Mouse (Mus musculus): ENCODE results near the gene Mipep. TPM values are rescaled to one million over a fixed set of nuclear protein-coding genes. Genes with fewer than 3 reads are reported as not detected.

Mipep gene
- polyA plus RNA-seq, 1 experiment from 2014 or later, result 22.0 TPM

DNA sequence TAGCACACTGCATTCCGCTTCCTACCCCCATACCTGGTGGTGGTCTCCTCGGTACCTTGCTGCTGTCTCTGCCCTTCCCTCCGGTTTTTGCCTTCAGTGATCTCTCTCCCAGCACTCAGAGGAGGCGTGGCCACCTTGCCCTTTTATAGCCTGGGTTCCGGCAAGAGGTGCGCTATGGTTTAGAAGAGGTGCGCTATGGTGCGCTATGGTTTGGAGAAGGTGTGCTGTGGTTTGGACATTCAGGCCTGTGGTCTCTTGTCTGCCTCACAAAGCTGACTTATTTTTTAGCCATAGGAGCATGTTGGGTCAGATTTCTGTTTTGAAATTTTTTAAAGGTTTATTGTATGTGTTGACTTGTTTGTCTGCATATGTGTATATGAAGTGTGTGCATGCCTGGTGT lies 25.5 kb downstream of the Mipep start:
- Histone ChIP-seq H3K36me3 (peaks cover 7% of the 10 kb centered on the region; the same call in 1 of the 2 replicates), H3K4me2 (replicated peaks) (no peak overlapping the region), H3K4me3 (no peak overlapping the region), H3K27me3 (no peaks in the 10 kb centered on the region), H3K27ac (replicated peaks) (no peak overlapping the region), H3K4me1 (no peaks in the 10 kb centered on the region), H3K9me3 (no peaks in the 10 kb centered on the region), H3K9ac (replicated peaks) (no peak overlapping the region)
- ATAC-seq (replicated peaks), result no peak
- 91% methylated on average over 8 of the region's 8 CpGs for WGBS

DNA sequence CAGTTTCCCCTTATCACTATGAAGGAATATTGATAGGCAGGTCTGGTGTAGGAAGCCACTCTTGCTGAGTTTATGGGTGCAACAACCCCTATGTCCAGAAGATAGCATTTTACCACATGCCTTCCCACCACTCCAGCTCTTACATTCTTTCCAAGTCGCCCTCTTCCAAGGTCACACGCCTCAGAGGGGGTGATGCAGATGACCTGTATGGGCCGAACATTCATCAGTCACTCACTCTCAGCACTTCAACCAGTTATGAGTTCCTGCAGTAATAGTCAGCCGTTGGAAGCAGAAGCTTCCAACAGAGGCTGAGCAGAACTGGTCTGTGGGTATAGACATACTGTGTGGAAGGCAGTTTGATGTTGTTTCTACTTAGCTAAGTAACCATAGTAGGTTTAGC lies 27.2 kb downstream of the Mipep start:
- peaks cover 14% of the 10 kb centered on the region; the same call in 1 of the 2 replicates for H3K36me3 ChIP-seq
- H3K9me3 ChIP-seq, result no peaks in the 10 kb centered on the region
- H3K4me2 ChIP-seq (replicated peaks), result no peak overlapping the region
- no peak overlapping the region for H3K4me3 ChIP-seq
- no peak overlapping the region for H3K27ac ChIP-seq (replicated peaks)
- no peak for ATAC-seq (replicated peaks)
- WGBS, result 97% methylated on average over 4 of the region's 4 CpGs
- H3K9ac ChIP-seq (replicated peaks), result no peak overlapping the region
- H3K27me3 ChIP-seq, result no peaks in the 10 kb centered on the region
- H3K4me1 ChIP-seq, result no peaks in the 10 kb centered on the region

GRCm38 (mm10) chr14:60815098-60815497 lies 30.7 kb downstream of the Mipep start:
- Histone ChIP-seq H3K27ac (replicated peaks) (no peak overlapping the region), H3K4me1 (no peaks in the 10 kb centered on the region), H3K9me3 (no peaks in the 10 kb centered on the region), H3K36me3 (peaks cover 14% of the 10 kb centered on the region; the same call in 1 of the 2 replicates), H3K4me3 (no peak overlapping the region), H3K27me3 (no peaks in the 10 kb centered on the region), H3K4me2 (replicated peaks) (no peak overlapping the region), H3K9ac (replicated peaks) (no peak overlapping the region)
- no peak for ATAC-seq (replicated peaks)
- 84% methylated on average over 5 of the region's 5 CpGs for WGBS

- Histone ChIP-seq H3K4me2 (replicated peaks) (no peak overlapping the region), H3K36me3 (peaks cover 8% of the 10 kb centered on the region; the same call in 1 of the 2 replicates), H3K4me1 (no peaks in the 10 kb centered on the region), H3K9me3 (no peaks in the 10 kb centered on the region), H3K27ac (replicated peaks) (no peak overlapping the region), H3K27me3 (no peaks in the 10 kb centered on the region), H3K4me3 (no peak overlapping the region), H3K9ac (replicated peaks) (no peak overlapping the region)
- ATAC-seq (replicated peaks), result no peak
- WGBS, result 70% methylated on average over 5 of the region's 5 CpGs
These were observed 33.7 kb downstream of the Mipep start for GRCm38 (mm10) chr14:60818045-60818444.

GRCm38 (mm10) chr14:60830096-60830495 lies 45.7 kb downstream of the Mipep start:
- Histone ChIP-seq H3K36me3 (peaks cover 28% of the 10 kb centered on the region), H3K9ac (replicated peaks) (no peak overlapping the region), H3K9me3 (no peaks in the 10 kb centered on the region), H3K4me3 (no peak overlapping the region), H3K4me2 (replicated peaks) (no peak overlapping the region), H3K27me3 (no peaks in the 10 kb centered on the region), H3K4me1 (no peaks in the 10 kb centered on the region), H3K27ac (replicated peaks) (no peak overlapping the region)
- ATAC-seq (replicated peaks), result no peak
- 92% methylated on average over 2 of the region's 2 CpGs for whole genome bisulfite sequencing

DNA sequence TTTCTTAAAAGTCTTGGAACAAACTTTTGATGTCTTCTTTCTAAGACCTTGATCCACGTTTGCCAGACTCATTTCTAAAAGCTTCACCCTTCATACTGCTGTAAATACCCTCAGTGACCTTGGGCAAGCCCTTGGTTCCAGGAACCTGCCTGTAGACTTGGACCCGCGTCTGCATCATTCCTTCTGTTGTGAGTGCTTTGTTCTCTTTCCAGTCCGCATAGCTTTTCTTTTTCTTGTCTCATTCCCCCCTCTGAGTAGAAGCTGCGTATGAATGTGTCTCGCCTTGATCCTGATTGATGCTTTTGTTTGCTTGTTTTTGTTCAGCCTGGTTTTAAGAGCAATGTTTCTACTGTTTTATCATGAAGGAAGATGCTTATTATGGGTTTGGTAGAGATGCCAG lies 52.3 kb downstream of the Mipep start:
- Histone ChIP-seq H3K4me1 (peaks cover 3% of the 10 kb centered on the region; the same call in 1 of the 2 replicates), H3K36me3 (peaks cover 12% of the 10 kb centered on the region), H3K4me2 (replicated peaks) (no peak overlapping the region), H3K27me3 (no peaks in the 10 kb centered on the region), H3K27ac (replicated peaks) (no peak overlapping the region), H3K9me3 (no peaks in the 10 kb centered on the region), H3K4me3 (no peak overlapping the region), H3K9ac (replicated peaks) (no peak overlapping the region)
- 15% methylated on average over 6 of the region's 6 CpGs for WGBS
- no peak for ATAC-seq (replicated peaks)

GRCm38 (mm10) chr14:60839654-60840053 lies 55.3 kb downstream of the Mipep start:
- 88% methylated on average over 8 of the region's 8 CpGs for WGBS
- Histone ChIP-seq H3K4me1 (peaks cover 3% of the 10 kb centered on the region; the same call in 1 of the 2 replicates), H3K27me3 (no peaks in the 10 kb centered on the region), H3K9me3 (no peaks in the 10 kb centered on the region), H3K4me3 (no peak overlapping the region), H3K9ac (replicated peaks) (no peak overlapping the region), H3K4me2 (replicated peaks) (no peak overlapping the region), H3K36me3 (peaks cover 3% of the 10 kb centered on the region; the same call in 1 of the 2 replicates), H3K27ac (replicated peaks) (no peak overlapping the region)
- no peak for ATAC-seq (replicated peaks)

DNA sequence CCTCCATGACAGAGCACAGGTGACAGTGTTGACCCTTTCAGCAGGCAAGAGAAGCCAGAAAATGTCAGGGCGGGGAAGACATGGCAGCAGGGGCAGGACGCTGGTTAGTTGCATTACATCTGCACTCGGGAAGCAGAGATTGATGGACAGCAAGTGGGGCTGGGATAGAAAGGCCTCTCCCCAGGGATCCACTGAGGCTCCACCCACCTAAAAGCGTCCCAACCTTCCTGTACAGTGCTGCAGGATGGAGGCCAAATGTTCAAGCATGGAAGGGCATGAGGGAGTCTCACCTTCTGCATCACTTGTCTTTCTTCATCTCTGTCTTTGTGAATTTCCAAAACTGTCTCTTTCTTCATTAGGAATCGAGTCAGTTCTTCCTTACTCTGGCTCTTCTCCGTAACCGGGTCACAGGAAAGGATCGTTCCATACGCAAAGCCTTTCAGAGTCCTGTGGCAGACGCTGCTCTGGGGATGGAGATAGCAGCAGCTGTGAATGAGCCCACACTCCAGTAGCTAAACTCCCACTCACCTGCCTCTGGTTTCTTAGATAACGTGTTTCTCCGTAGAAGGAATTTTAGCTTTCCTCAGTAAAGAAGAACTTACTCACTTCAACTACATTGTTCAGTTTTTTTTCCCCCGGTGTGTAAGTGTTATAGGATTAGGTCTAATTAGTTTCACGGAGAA lies 57.7 kb downstream of the Mipep start:
- no peaks in the 10 kb centered on the region for H3K9me3 ChIP-seq
- 59% methylated on average over 14 of the region's 14 CpGs for WGBS
- peaks cover 9% of the 10 kb centered on the region for H3K36me3 ChIP-seq
- no peak overlapping the region for H3K9ac ChIP-seq (replicated peaks)
- H3K27me3 ChIP-seq, result no peaks in the 10 kb centered on the region
- no peaks in the 10 kb centered on the region for H3K4me1 ChIP-seq
- H3K4me3 ChIP-seq, result no peak overlapping the region
- no peak for ATAC-seq (replicated peaks)
- H3K4me2 ChIP-seq (replicated peaks), result no peak overlapping the region
- no peak overlapping the region for H3K27ac ChIP-seq (replicated peaks)

DNA sequence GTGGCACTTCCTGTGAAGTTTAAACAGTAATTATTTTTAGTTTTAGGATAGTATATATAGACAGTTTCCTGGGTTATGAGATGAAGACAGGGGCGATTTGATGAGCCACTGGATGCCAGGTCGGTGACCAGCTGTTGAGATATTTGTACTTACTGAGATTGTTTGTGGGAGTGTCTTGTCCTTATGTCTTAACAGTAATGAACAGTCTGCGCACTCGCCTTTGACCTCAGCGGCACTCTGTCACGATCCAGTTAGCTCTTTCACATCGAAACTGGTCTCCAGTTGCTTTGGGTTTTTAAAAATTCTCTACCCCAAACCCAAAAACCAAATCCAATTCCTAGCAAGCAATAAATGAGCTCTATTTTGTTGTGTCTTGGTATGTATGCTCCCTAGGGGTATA lies 59.2 kb downstream of the Mipep start:
- Histone ChIP-seq H3K4me3 (no peak overlapping the region), H3K27me3 (no peaks in the 10 kb centered on the region), H3K9ac (replicated peaks) (no peak overlapping the region), H3K9me3 (no peaks in the 10 kb centered on the region), H3K4me2 (replicated peaks) (no peak overlapping the region), H3K36me3 (peaks cover 13% of the 10 kb centered on the region), H3K27ac (replicated peaks) (no peak overlapping the region), H3K4me1 (no peaks in the 10 kb centered on the region)
- WGBS, result 92% methylated on average over 7 of the region's 7 CpGs
- ATAC-seq (replicated peaks), result no peak

GRCm38 (mm10) chr14:60845261-60846045 lies 61.1 kb downstream of the Mipep start:
- H3K4me2 ChIP-seq (replicated peaks), result no peak overlapping the region
- H3K9me3 ChIP-seq, result no peaks in the 10 kb centered on the region
- H3K27me3 ChIP-seq, result no peaks in the 10 kb centered on the region
- WGBS, result 57% methylated on average over 10 of the region's 10 CpGs
- H3K36me3 ChIP-seq, result peaks cover 22% of the 10 kb centered on the region
- H3K4me3 ChIP-seq, result no peak overlapping the region
- no peaks in the 10 kb centered on the region for H3K4me1 ChIP-seq
- no peak for ATAC-seq (replicated peaks)
- H3K27ac ChIP-seq (replicated peaks), result no peak overlapping the region
- no peak overlapping the region for H3K9ac ChIP-seq (replicated peaks)

DNA sequence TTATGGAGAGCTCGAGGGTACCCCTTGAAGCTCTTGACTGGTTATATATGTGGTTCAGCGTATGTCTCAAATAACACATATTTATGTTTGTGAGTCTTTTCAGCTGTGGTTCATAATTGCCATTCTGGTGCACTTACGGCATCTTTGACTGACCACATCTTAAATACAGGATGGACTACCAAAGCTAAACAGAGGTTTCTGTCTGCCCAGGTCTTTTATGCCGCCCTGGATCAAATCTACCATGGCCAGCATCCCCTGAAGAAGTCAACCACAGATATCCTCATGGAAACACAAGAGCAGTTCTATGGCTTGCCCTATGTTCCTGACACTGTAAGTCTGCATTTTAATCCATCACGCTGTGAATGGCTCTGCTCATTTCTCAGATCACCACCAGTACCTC lies 61.8 kb downstream of the Mipep start:
- Histone ChIP-seq H3K4me2 (replicated peaks) (no peak overlapping the region), H3K27me3 (no peaks in the 10 kb centered on the region), H3K4me3 (no peak overlapping the region), H3K36me3 (peaks cover 22% of the 10 kb centered on the region), H3K4me1 (no peaks in the 10 kb centered on the region), H3K9ac (replicated peaks) (no peak overlapping the region), H3K9me3 (no peaks in the 10 kb centered on the region), H3K27ac (replicated peaks) (no peak overlapping the region)
- no peak for ATAC-seq (replicated peaks)
- WGBS, result 96% methylated on average over 5 of the region's 5 CpGs

- 92% methylated on average over 5 of the region's 5 CpGs for WGBS
- Histone ChIP-seq H3K27ac (replicated peaks) (no peak overlapping the region), H3K36me3 (peaks cover 27% of the 10 kb centered on the region), H3K4me1 (no peaks in the 10 kb centered on the region), H3K9me3 (no peaks in the 10 kb centered on the region), H3K4me3 (no peak overlapping the region), H3K27me3 (no peaks in the 10 kb centered on the region), H3K4me2 (replicated peaks) (no peak overlapping the region), H3K9ac (replicated peaks) (no peak overlapping the region)
- no peak for ATAC-seq (replicated peaks)
These were observed 63.8 kb downstream of the Mipep start for GRCm38 (mm10) chr14:60848194-60848593.
